Comparison of ENCODE assay signal across 12 mouse cellular contexts in the genomic region with DNA sequence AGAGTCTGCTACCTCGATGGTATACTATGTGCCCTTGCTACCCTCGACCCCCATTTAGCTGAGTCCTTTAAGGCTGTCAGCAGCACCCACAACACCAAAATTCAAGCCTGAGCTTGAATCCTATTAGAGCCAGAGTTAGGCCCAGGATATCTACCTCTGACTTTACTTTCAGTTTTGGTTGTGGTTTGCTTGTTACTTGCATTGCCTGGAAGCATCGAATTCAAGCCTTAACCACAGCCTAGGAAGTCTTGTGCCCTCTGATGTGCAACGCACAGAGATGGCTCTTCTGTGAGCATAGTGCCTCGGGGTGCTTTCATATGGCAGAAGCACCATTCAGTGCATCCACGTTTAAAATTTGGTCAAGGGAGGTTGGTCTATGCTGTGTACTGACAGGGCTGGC. TPM values are rescaled to one million over a fixed set of nuclear protein-coding genes. Genes with fewer than 3 reads are reported as not detected.
DNase-seq lines count a peak whose midpoint lies in the region; ATAC-seq lines count a peak whose summit lies in the region.
"Had no signal": no experiment of that assay in that cellular context is flagged by ENCODE, and none has a peak within 500 bp of the region (broad histone marks: within the 10 kb centered on the region; RNA-seq: fewer than 3 reads in every experiment).

No protein-coding gene starts in this region.

- DNase-seq in 416B (ENCODE audit: low read depth) (peak; percentile 83), NIH3T3 (ENCODE audit: low read depth) (peak; percentile 47)
- peak; percentile 48 for DNase-seq in induced T-regulatory cell, adult 2 months (ENCODE audit: low read depth)
- no peak for DNase-seq in right cerebral cortex, postnatal 10 days (ENCODE audit: low spot score in 2 of 2)
- DNase-seq in kidney, adult 18-20 months = no peak
- no peak for DNase-seq in c-Kit-positive CD71-positive TER-119-positive erythroid progenitor cells, embryonic 14.5 days (ENCODE audit: low spot score)
- DNase-seq: cerebellum, adult 9-11 months; embryo, embryonic 11 days; heart, adult 2 months; kidney, adult 2 months; kidney, postnatal 25 days had no signal

- ATAC-seq in megakaryocyte progenitor cell, adult 5-6 weeks (replicated peaks; ENCODE audit: poor library complexity) = peak; percentile 38

RNA-seq across cellular contexts. Expression of gene Ptger3, which starts 5.3 kb away (rescaled TPM):
- total RNA-seq in megakaryocyte progenitor cell, adult 5-6 weeks (2015) = 4.3 and 7.2 TPM in 2 replicates
- 4.5 and 7.0 TPM in 2 replicates for total RNA-seq in megakaryocyte progenitor cell, adult 5-6 weeks (2017)

RNA-seq across cellular contexts. Expression of gene Zranb2, which starts 38.1 kb away (rescaled TPM):
- 60.3 and 72.0 TPM in 2 replicates for total RNA-seq in megakaryocyte progenitor cell, adult 5-6 weeks (2015)
- total RNA-seq in megakaryocyte progenitor cell, adult 5-6 weeks (2017) = 241 and 337 TPM in 2 replicates

Comparison
In these comparisons a context has a peak if more than half of its experiments do, and no peak if none do; other contexts are left out.
1. DNase-seq: peak in 416B (single experiment), NIH3T3 (single experiment) and induced T-regulatory cell, adult 2 months (single experiment); none in right cerebral cortex, postnatal 10 days (0 of 2), kidney, adult 18-20 months (single experiment) and c-Kit-positive CD71-positive TER-119-positive erythroid progenitor cells, embryonic 14.5 days (single experiment).